Mouse (Mus musculus): ENCODE measurements around the gene Atpaf2.
"Not testable (repeated sequence)": the region's sequence is repeated elsewhere in the genome, so short reads cannot be mapped to it uniquely, and the experiment has no call there.

Gene Atpaf2

DNA sequence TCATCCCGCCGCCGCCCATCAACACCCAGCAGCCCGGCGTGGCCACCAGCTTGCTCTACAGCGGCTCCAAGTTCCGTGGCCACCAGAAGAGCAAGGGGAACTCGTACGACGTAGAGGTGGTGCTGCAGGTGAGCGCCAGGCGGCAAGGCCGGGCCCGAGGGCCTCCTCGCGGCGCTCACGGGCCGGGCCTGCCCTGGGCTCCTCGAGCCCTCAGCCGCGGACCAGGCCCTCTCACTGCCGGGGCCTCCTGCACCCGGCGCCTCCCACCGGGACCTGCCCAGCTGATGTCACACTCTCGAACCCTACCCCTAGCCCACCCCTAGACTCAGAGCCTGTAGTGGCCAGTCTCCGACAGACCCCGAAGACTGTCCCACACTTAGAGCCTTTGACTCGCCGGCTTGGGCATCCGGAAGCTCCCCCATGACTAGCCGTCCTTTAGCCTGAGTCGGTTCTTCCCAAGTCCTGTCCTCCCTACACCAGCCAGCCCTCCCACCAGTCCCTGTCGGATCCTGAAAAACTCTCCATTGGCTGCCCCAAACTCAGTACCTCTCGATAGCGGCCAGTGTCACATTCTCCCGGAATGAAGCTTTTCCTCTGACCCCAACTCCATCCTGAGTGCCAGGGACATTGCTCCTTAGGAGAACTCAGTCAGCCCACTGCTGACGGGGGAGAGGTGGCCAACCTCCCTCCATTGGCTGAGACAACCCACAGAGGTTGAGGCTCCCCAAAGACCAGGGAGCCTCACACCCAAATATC lies at the start of gene Atpaf2:
Atpaf2 (minus strand) TSS at position 741 of the 756 bp plus-strand sequence.
- peak; percentile 56 for DNase-seq (ENCODE audit: low spot score)

- DNase-seq (ENCODE audit: low spot score): peak; percentile 59
Measured at GRCm38 (mm10) chr11:60465943-60466380, 47.7 kb upstream of the Atpaf2 start.

DNA sequence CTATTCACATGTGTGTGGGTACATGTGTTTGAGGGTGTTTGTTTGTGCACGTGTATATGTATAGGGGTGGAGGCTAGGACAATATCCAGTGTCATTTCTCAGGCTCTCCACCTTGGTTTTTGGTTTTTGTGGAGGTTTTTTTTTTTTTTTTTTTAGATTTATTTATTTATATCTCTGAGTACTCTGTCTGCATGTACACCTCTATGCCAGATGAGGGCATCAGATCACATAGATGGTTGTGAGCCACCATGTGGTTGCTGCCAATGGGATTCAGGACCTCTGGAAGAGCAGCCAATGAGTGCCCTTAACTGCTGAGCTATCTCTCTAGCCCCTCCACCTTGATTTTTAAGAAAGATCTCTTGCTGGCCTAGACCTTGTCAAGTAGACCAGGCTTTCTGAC lies 39.7 kb upstream of the Atpaf2 start:
- peak; percentile 7 for DNase-seq (ENCODE audit: low spot score)

GRCm38 (mm10) chr11:60454745-60455087 lies 36.5 kb upstream of the Atpaf2 start:
- no peak for DNase-seq (ENCODE audit: low spot score)

DNA sequence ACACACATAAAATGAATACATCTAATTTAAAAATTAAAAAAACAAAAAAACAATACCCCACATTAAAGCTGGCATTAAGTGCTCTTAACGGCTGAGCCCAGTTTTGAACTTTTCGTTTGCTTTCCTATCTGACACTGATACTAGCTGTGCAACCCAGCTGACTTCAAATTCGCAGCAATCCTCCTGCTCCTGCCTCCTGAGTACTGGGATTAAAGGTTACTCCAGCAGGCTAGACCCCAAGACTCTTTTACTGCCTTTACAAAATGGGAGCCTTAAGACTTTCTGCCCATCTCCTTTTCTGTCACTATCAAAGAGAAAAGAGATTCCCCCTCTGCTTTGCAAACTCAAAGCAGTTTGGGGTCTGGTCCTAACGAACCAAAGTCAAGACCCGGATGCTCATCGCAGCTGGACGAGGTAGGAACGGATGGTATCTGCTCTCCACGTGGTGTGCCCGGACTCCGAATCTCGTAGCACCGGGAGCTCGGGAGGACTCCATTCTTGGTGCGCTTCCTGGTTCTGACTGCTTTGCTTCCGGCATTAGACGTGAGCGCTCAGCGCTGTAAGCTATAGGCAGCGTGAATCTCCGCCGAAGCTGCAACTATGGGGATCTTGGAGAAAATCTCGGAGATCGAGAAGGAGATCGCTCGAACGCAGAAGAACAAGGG lies 36.0 kb upstream of the Atpaf2 start, which contains the start of gene Drg2:
Drg2 (plus strand) TSS at position 512 of the 665 bp plus-strand sequence.
- peak; percentile 96 for DNase-seq (ENCODE audit: low spot score)

GRCm38 (mm10) chr11:60444007-60444406 lies 25.8 kb upstream of the Atpaf2 start:
- no peak for DNase-seq (ENCODE audit: low spot score)

DNA sequence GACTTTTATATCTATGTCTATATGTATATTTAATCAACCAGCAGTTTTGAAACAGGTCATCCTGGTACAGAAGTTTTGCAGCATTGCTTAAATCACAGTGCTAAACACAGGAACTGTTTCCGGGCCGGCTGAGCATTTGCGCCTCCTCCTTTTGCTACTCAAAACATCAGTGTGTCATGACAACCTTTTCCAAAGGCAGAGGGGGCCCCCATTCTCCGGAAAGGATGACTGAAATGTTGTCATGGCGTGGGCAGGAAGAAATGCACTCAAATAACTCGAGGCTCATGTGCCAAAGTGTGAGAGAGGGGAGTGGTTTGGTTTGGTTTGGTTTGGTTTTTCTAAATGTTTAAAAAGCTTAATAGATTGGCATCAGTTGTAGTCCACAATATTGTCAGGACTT lies 24.6 kb upstream of the Atpaf2 start:
- no peak for DNase-seq (ENCODE audit: low spot score)

DNA sequence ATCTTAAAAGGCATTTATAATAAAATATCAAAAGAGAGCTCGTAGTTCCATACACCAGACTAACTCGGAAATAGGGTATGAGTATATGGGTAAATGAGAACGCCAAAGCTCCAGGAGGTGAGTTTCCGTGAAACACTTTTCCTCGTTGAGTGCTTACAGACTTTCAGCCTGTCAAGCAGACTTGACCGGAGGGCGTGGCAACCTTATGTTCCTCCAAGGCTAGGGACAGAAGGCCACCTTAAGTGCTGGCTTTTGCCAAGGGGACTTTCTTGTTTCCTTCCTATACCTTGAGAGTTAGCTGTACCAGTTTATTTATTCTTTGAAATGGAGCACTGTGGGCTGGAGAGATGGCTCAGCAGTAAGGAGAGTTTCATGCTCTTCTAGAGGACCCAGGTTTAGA lies 21.9 kb upstream of the Atpaf2 start:
- no peak for DNase-seq (ENCODE audit: low spot score)

GRCm38 (mm10) chr11:60439621-60440020 lies 21.4 kb upstream of the Atpaf2 start:
- not testable (repeated sequence) for DNase-seq (ENCODE audit: low spot score)

DNA sequence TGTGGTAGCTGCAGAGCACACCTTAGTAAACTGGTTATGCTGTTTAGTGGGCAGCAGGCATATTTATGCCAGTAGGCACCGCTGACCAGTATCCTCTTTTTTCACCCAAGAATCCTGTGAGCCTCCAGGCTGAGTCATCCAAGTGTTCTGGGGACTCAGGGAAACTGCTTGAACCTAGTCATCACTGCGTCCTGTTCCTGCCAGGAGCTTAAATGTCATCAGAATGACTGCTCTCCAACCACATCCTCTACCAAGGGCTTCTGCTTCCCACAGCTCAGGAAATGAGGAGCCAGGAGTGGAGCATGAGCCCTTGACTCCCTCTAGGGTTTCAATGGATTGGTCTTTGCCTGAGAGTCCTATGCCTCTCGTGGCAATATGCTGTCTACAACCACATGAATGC lies 18.4 kb upstream of the Atpaf2 start:
- DNase-seq (ENCODE audit: low spot score): no peak

GRCm38 (mm10) chr11:60435133-60435532 lies 16.9 kb upstream of the Atpaf2 start:
- no peak for DNase-seq (ENCODE audit: low spot score)

GRCm38 (mm10) chr11:60433501-60433900 lies 15.2 kb upstream of the Atpaf2 start:
- no peak for DNase-seq (ENCODE audit: low spot score)

DNA sequence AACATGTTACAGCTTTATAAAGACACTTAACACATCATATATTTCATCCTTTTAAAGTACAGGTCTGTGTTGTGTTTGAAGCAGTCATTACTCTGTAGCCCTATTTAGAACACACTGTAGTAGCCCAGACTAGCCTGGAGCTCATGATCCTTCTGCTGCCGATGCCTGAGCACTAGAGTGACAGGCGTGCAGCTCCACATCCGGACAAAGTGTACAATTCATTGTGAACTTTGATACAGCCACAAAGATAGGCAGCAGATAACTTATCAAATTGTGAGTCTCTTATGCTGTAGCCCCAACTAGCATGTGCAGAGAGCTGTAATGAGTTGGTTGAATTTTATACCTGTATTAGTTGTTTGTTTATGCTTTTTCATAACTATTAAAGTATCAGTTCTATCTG lies 9.4 kb upstream of the Atpaf2 start:
- no peak for DNase-seq (ENCODE audit: low spot score)

GRCm38 (mm10) chr11:60426417-60426816 lies 8.2 kb upstream of the Atpaf2 start:
- no peak for DNase-seq (ENCODE audit: low spot score)

DNA sequence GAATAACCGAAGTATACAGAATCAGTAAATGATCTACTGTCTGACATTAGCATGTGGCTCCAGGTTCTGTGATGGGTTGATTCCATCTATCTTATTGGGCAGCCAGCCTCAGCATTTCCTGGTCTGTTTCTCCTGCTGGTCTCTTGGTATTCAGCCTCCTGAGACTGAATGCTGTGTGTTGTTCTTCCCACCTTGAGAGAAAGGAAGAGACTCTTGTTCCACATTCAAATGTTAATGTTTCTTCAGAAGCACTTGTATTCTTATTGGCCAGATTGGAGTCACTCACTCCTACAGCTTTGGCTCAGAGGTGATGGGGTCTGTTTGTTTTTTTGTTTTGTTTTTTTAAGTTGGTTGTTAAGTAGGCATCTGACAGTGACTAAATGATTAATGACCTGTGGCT lies 4.7 kb upstream of the Atpaf2 start:
- DNase-seq (ENCODE audit: low spot score): no peak

DNA sequence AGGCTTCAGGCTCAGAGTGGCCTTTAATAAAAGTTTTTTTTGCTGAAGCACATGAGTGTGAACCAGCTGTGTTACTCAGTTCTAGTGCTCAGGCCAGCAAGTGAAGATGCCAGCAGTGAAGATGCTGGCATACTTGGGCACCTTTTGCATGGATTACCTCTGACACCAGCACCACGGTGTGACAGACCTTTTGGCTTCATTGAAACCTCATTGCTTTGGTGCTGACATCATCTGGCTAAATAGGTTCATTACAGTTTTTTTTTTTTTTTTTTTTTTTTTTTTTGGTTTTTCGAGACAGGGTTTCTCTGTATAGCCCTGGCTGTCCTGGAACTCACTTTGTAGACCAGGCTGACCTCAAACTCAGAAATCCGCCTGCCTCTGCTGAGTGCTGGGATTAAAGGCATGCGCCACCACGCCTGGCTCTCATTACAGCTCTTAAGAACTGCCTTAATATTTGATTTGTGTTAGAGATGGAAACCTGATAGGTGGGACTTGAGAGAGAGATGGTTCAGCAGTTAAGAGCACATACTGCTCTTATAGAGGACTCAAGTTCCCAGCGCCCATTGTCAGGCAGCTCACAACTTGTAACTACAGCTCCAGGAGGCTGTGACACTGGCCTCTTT lies 3.9 kb upstream of the Atpaf2 start:
- DNase-seq (ENCODE audit: low spot score): peak; percentile 12

DNA sequence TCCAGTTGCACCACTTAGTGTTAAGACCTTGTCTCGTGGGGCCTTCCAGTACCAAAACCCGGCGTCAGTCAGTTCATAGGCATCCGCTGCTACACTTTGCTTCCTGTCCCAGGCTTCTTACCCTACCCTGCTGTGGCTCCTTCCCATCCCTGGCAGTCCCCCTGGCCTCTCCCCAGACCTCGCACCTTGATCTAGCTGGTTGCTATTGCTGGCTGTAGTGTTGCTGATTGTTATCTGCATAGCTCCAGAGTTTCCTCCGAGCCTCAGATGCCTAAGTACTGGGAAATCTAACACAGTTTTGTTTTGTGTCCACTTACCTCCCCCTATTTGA lies 181 bp upstream of the Atpaf2 start:
- no peak for DNase-seq (ENCODE audit: low spot score)

DNA sequence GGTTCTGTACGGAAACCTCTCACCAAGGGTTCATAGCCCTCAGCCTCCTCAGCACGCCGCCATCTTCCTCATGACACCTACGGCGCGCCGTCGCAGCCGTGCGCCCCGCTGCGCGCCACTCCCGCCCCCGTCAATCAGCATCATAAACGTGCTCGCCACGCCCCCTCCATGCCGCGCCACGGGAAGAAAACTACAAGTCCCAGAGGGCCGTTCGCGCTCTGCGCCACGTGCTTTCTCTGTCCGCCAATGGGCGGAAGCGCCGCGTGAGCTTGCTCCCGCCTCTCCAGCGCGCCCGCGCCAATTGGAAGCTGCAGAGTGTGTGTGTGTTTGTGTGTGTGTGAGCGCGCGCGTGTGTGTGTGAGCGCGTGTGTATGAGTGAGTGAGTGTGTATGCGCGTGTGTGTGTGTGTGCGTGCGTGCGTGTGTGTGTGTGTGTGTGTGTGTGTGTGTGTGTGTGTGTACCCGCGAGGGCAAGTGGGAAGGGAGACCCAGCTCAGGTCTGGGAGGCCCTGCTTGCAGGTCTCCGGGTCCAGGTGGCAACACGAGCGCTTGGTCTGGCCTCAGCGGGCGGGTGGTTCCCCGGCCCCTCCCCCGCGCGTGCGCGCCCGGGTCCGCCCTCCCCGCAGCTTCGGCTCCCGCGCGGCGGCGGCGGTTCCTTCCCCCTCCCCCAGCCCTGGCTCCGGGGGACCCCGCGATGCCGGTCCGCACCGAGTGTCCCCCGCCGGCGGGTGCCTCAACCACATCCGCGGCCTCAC lies 1.1 kb downstream of the Atpaf2 start, which contains the start of gene Gid4:
Gid4 (plus strand) TSS at position 183 of the 754 bp plus-strand sequence.
- DNase-seq (ENCODE audit: low spot score): peak; percentile 99

GRCm38 (mm10) chr11:60416590-60416962 lies 1.7 kb downstream of the Atpaf2 start:
- DNase-seq (ENCODE audit: low spot score): no peak

DNA sequence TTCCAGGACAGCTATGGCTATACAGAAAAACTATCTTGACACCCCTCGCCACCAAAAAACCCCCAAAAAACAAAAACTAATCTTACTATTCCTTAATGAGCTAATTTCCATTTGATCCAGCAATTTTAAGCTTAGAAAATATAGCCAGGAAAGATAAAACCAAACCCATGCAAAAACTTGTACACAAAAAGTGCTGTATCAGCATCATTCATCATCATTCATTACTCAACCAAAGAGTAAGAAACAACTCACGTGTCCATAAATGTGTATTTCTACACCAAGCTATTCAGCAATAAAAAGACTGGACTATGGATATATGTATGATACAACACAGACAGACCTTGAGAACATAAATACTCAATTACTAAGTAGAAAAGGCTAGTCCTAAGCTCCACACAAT lies 5.3 kb downstream of the Atpaf2 start:
- DNase-seq (ENCODE audit: low spot score): no peak

- peak; percentile 91 for DNase-seq (ENCODE audit: low spot score)
Measured at GRCm38 (mm10) chr11:60412173-60412572, 6.1 kb downstream of the Atpaf2 start.

DNA sequence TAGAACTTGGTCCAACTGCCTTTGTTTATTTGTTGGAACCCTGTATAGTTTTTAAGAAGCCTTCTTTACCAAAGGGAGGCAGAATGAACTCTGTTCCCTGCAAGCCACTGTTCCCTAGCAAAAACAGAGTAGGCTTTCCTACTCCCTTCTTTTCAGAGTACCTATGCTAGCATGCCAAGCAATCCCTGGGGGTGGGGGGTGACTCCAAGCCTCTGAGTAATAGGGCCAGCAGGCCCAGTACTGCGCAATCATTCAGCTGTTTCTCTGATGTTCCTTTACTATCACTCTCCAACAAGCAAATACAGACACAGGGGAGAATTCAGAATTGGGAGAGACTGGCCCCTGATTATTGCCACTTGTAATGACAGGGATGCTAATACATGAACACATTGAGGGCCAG lies 11.7 kb downstream of the Atpaf2 start:
- DNase-seq (ENCODE audit: low spot score): no peak

DNA sequence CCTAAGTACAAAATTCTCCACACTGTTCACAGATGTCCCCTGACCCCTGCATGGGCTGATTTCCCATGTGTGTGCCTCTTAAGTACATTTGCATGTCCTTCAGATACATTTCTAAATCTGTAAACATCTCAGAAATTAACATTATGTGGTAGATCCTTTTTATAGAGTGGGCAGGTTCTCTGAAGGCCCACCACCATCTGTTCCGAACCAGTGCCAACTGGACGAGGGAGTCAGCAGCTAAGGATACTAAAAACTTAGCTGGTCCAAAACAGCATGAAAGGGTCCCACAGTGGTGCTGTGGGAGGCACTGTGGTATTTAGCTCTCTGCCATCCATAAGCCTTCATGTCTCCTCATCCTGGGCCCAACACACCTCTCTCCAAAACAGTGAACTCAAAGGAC lies 21.1 kb downstream of the Atpaf2 start:
- no peak for DNase-seq (ENCODE audit: low spot score)

All from embryo, embryonic 10.5 days (tissue).